Mouse (Mus musculus): ENCODE data around the gene B4galt4. TPM values are rescaled to one million over a fixed set of nuclear protein-coding genes. Genes with fewer than 3 reads are reported as not detected.
A peak's percentile ranks its signal among the peaks of the same experiment; 100 is the strongest.

B4galt4 gene
- polyA plus RNA-seq, 1 experiment from 2014 or later: 21.9 TPM

DNA sequence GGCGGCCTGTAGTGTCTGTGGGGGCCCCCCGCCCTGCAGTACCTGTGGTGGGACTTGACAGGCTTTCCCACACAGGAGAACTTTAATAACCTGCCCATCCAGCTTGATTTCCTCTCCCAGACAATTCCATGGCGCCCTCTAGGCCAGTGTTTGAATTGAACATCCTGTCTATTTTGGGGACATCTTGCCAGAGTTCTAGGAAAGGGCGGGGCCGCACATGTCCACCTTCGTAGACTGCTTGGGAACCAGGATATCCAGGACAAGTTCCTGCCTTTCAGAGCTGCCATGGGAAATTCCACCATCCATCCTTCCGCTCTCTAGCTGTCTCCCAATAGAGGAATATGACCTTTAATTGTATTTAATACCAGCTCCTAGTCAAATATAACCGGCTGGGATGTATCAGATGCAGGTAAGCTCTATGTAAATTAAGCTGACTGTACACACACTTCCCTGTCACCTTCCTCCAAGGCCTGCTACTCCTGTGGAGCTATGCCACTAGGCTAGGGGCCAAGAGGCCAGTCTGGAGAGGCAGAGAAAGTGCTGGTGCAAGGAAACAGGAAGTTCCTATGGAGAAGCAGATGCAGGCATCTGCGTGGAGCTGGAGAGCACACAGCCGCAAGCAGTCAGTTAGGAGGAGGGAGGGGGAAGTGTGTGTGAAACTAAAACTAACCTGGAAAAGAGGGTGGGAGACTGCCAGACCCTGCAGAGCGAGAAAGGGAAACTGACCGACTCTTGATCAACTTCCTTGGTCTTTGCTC is 16.2 kb downstream of the B4galt4 start:
- 75% methylated on average over 12 of the region's 12 CpGs for WGBS
- no peak overlapping the region for H3K4me3 ChIP-seq
- H3K27me3 ChIP-seq: no peaks in the 10 kb centered on the region
- peaks cover 22% of the 10 kb centered on the region for H3K4me1 ChIP-seq (replicated peaks)
- H3K9ac ChIP-seq: no peak overlapping the region
- ATAC-seq (replicated peaks; ENCODE audit: insufficient number of reproducible peaks, insufficient read depth, low FRiP score, low read depth): no peak
- peak overlapping the region; percentile 49 for H3K27ac ChIP-seq
- no peak overlapping the region for H3K4me2 ChIP-seq
- no peaks in the 10 kb centered on the region for H3K9me3 ChIP-seq (replicated peaks)
- H3K36me3 ChIP-seq: peaks cover 8% of the 10 kb centered on the region

- no peak overlapping the region for H3K27ac ChIP-seq
- 89% methylated on average over 5 of the region's 5 CpGs for WGBS
- H3K27me3 ChIP-seq: no peaks in the 10 kb centered on the region
- no peak overlapping the region for H3K4me3 ChIP-seq
- H3K9me3 ChIP-seq (replicated peaks): no peaks in the 10 kb centered on the region
- peaks cover 22% of the 10 kb centered on the region for H3K4me1 ChIP-seq (replicated peaks)
- H3K4me2 ChIP-seq: no peak overlapping the region
- H3K9ac ChIP-seq: no peak overlapping the region
- no peak for ATAC-seq (replicated peaks; ENCODE audit: insufficient number of reproducible peaks, insufficient read depth, low FRiP score, low read depth)
- peaks cover 8% of the 10 kb centered on the region for H3K36me3 ChIP-seq
Observed at GRCm38 (mm10) chr16:38760239-38760638, 18.2 kb downstream of the B4galt4 start.

GRCm38 (mm10) chr16:38760834-38761375 is 18.8 kb downstream of the B4galt4 start:
- Histone ChIP-seq H3K4me2 (no peak overlapping the region), H3K9me3 (replicated peaks) (no peaks in the 10 kb centered on the region), H3K9ac (no peak overlapping the region), H3K27ac (no peak overlapping the region), H3K36me3 (peaks cover 8% of the 10 kb centered on the region), H3K27me3 (no peaks in the 10 kb centered on the region), H3K4me1 (replicated peaks) (peaks cover 18% of the 10 kb centered on the region), H3K4me3 (no peak overlapping the region)
- 78% methylated on average over 6 of the region's 6 CpGs for WGBS
- ATAC-seq (replicated peaks; ENCODE audit: insufficient number of reproducible peaks, insufficient read depth, low FRiP score, low read depth): no peak

DNA sequence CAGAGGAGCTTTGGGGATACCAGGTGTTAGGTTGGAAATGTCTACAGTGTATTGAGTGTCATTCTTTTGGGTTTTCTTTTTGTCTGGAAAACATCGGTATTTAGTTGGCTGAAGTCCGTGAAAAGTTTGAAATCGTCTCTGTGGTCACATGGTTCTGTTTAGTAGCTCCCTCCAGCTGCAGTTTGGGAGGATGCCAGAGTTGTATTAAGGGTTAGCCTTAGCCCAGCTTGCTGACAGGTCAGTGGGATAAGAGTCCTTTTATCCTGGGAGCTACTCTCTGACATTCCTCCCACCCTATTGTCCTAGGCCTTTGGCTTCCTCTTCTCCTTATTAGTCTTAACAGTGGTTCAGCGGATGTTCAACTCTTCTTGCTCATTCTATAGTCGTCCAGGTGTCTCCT is 19.9 kb downstream of the B4galt4 start:
- Histone ChIP-seq H3K4me1 (replicated peaks) (peaks cover 12% of the 10 kb centered on the region), H3K27ac (no peak overlapping the region), H3K36me3 (peaks cover 11% of the 10 kb centered on the region), H3K4me3 (no peak overlapping the region), H3K9me3 (replicated peaks) (no peaks in the 10 kb centered on the region), H3K27me3 (no peaks in the 10 kb centered on the region), H3K4me2 (no peak overlapping the region), H3K9ac (no peak overlapping the region)
- WGBS: 64% methylated on average over 5 of the region's 5 CpGs
- ATAC-seq (replicated peaks; ENCODE audit: insufficient number of reproducible peaks, insufficient read depth, low FRiP score, low read depth): no peak

GRCm38 (mm10) chr16:38762401-38762800 is 20.3 kb downstream of the B4galt4 start:
- Histone ChIP-seq H3K4me1 (replicated peaks) (peaks cover 12% of the 10 kb centered on the region), H3K9ac (no peak overlapping the region), H3K9me3 (replicated peaks) (no peaks in the 10 kb centered on the region), H3K27me3 (no peaks in the 10 kb centered on the region), H3K36me3 (peaks cover 14% of the 10 kb centered on the region), H3K27ac (no peak overlapping the region), H3K4me3 (no peak overlapping the region), H3K4me2 (no peak overlapping the region)
- ATAC-seq (replicated peaks; ENCODE audit: insufficient number of reproducible peaks, insufficient read depth, low FRiP score, low read depth): no peak
- 83% methylated on average over 8 of the region's 8 CpGs for WGBS

DNA sequence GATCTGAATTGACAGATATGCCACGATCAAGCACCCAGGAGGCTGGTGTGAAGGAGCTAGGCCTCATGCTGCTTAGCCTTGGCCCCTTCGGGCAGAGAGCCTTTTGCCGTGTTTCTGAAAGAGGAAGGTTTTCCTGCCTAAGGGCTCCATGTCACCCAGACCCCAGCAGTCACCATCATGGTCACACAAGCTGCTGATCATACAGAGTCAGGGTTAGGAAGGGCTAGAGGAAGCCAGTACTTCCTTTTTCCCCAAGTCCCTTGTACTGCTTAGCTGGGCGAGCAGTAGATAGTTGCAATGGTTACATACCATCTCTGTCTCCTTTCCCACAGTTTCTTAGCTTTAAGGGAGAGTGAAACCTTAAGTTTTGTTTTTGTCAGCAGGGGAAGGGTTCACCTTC is 21.4 kb downstream of the B4galt4 start:
- H3K27ac ChIP-seq: peak overlapping the region; percentile 56

DNA sequence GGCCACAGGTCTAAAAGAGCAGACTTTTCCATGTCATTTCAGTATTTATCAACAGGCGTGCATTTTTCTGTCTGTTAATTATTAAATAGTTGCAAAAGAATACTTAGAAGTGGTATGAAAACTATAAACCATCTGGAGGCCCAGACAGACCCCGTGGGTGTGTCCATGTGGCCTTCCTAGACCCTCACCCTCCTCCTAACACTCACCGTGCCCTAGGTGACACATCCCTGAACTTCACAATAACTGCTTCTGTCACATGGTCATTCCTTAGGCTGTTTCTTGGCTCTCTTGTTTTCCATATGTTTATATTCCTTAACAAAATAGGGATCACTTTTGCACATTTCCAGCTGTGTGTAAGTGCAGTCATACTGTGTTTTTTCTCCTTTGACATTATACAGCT is 24.6 kb downstream of the B4galt4 start:
- H3K4me3 ChIP-seq: no peak overlapping the region
- H3K27me3 ChIP-seq: no peaks in the 10 kb centered on the region
- peaks cover 21% of the 10 kb centered on the region for H3K36me3 ChIP-seq
- no peak for ATAC-seq (replicated peaks; ENCODE audit: insufficient number of reproducible peaks, insufficient read depth, low FRiP score, low read depth)
- no peak overlapping the region for H3K9ac ChIP-seq
- no peak overlapping the region for H3K27ac ChIP-seq
- 60% methylated on average over 3 of the region's 3 CpGs for WGBS
- no peak overlapping the region for H3K4me2 ChIP-seq
- H3K9me3 ChIP-seq (replicated peaks): no peaks in the 10 kb centered on the region
- peaks cover 6% of the 10 kb centered on the region for H3K4me1 ChIP-seq (replicated peaks)

More for the DNA sequence above, 21.4 kb downstream of the B4galt4 start:
- peaks cover 11% of the 10 kb centered on the region for H3K4me1 ChIP-seq (replicated peaks)
- H3K4me2 ChIP-seq: no peak overlapping the region
- no peak for ATAC-seq (replicated peaks; ENCODE audit: insufficient number of reproducible peaks, insufficient read depth, low FRiP score, low read depth)
- H3K27me3 ChIP-seq: no peaks in the 10 kb centered on the region
- peaks cover 25% of the 10 kb centered on the region for H3K36me3 ChIP-seq
- WGBS: 63% methylated on average over 4 of the region's 4 CpGs
- H3K9ac ChIP-seq: no peak overlapping the region
- H3K9me3 ChIP-seq (replicated peaks): no peaks in the 10 kb centered on the region
- no peak overlapping the region for H3K4me3 ChIP-seq

- no peak overlapping the region for H3K4me2 ChIP-seq
- no peaks in the 10 kb centered on the region for H3K27me3 ChIP-seq
- H3K36me3 ChIP-seq: peaks cover 21% of the 10 kb centered on the region
- H3K9me3 ChIP-seq (replicated peaks): no peaks in the 10 kb centered on the region
- no peak for ATAC-seq (replicated peaks; ENCODE audit: insufficient number of reproducible peaks, insufficient read depth, low FRiP score, low read depth)
- no peak overlapping the region for H3K27ac ChIP-seq
- peaks cover 6% of the 10 kb centered on the region for H3K4me1 ChIP-seq (replicated peaks)
- 75% methylated on average over 8 of the region's 8 CpGs for WGBS
- H3K9ac ChIP-seq: no peak overlapping the region
- no peak overlapping the region for H3K4me3 ChIP-seq
Observed at GRCm38 (mm10) chr16:38767761-38768160, 25.7 kb downstream of the B4galt4 start.

- no peak overlapping the region for H3K4me2 ChIP-seq
- H3K9ac ChIP-seq: no peak overlapping the region
- no peak overlapping the region for H3K4me3 ChIP-seq
- peaks cover 5% of the 10 kb centered on the region for H3K4me1 ChIP-seq (replicated peaks)
- H3K27ac ChIP-seq: no peak overlapping the region
- ATAC-seq (replicated peaks; ENCODE audit: insufficient number of reproducible peaks, insufficient read depth, low FRiP score, low read depth): no peak
- WGBS: 86% methylated on average over 8 of the region's 8 CpGs
- H3K36me3 ChIP-seq: peaks cover 21% of the 10 kb centered on the region
- no peaks in the 10 kb centered on the region for H3K27me3 ChIP-seq
- H3K9me3 ChIP-seq (replicated peaks): no peaks in the 10 kb centered on the region
Observed at GRCm38 (mm10) chr16:38768386-38768785, 26.3 kb downstream of the B4galt4 start.

DNA sequence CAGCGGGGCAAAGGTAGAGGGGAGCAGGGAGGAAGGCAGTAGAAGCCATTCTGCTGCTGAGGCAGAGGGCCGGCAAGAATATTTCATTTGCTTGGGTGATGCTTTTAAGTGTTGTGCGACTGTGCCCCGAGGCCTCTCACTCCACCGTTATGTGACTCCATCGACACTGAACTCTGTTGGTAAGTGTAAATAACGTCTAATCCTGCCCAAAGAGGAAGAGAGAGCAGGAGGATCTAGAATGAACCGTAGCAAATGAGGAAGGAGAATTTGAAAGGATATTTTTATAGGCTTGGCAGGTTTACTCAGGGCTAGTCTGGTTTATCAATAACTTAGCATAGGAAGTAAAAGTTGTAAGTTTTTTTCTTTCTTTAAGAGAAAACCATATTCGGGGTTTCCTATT is 27.5 kb downstream of the B4galt4 start:
- Histone ChIP-seq H3K4me1 (replicated peaks) (no peaks in the 10 kb centered on the region), H3K4me2 (no peak overlapping the region), H3K4me3 (no peak overlapping the region), H3K36me3 (peaks cover 21% of the 10 kb centered on the region), H3K9me3 (replicated peaks) (no peaks in the 10 kb centered on the region), H3K27me3 (no peaks in the 10 kb centered on the region), H3K9ac (no peak overlapping the region), H3K27ac (no peak overlapping the region)
- no peak for ATAC-seq (replicated peaks; ENCODE audit: insufficient number of reproducible peaks, insufficient read depth, low FRiP score, low read depth)
- 74% methylated on average over 9 of the region's 9 CpGs for WGBS

- 92% methylated on average over 6 of the region's 6 CpGs for WGBS
- Histone ChIP-seq H3K27ac (no peak overlapping the region), H3K9ac (no peak overlapping the region), H3K36me3 (peaks cover 21% of the 10 kb centered on the region), H3K4me3 (no peak overlapping the region), H3K4me2 (no peak overlapping the region), H3K4me1 (replicated peaks) (no peaks in the 10 kb centered on the region), H3K27me3 (no peaks in the 10 kb centered on the region), H3K9me3 (replicated peaks) (no peaks in the 10 kb centered on the region)
- ATAC-seq (replicated peaks; ENCODE audit: insufficient number of reproducible peaks, insufficient read depth, low FRiP score, low read depth): no peak
Observed at GRCm38 (mm10) chr16:38771145-38771544, 29.1 kb downstream of the B4galt4 start.

Measured in heart, embryonic 15.5 days (tissue).